Mouse (Mus musculus) gonadal fat pad, adult 2 months (tissue): ENCODE measurements at regions not wholly inside any gene's neighbourhood (a gene's known extent, or its start where the extent isn't known, plus 50 kb on each side); places are given as distances from the start of the nearest gene placed in this dataset.

Experiments used
- DNase-seq: peaks from one replicate; pipeline ENCODE4 v3.0.0-alpha.2; 2012; ENCODE audit warnings: low read depth

DNA sequence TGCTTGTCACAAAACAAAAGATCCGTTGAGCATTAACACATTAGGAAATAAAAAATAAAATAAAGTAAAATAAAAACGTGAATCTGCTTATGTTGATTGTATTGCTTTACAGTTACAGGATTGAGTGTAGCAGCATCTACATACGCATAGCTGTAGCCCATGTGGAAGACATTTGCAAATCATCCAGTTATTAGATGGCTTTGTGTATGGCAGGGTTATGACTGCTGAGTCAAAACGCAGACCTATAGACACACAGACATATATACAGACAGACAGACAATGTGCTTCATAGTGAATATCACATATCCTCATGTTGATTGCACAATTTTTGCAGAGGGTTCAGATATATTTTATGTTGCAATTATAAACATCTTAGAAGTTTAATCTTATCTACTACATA lies 64.5 kb downstream of the Gm11146 start:
- no peak for DNase-seq

DNA sequence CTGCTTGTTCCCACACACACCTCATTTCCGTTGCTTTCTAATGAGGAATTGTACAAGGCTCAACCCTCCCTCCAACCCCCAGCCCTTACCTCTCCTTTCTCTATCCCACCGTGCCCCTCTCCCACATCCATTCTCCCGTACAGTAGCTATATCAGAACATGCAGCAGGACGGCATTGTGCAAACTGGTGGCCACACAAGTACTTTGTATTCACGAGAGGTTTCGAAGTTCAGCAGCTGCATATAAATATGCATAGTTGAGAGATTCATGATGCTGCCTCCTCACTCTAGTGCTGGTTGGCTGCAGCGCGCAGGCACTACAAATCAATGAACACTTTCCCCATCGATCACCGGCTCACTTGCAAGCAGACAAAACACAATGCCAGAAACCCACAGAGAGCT lies 65.1 kb downstream of the Gm11146 start:
- no peak for DNase-seq

DNA sequence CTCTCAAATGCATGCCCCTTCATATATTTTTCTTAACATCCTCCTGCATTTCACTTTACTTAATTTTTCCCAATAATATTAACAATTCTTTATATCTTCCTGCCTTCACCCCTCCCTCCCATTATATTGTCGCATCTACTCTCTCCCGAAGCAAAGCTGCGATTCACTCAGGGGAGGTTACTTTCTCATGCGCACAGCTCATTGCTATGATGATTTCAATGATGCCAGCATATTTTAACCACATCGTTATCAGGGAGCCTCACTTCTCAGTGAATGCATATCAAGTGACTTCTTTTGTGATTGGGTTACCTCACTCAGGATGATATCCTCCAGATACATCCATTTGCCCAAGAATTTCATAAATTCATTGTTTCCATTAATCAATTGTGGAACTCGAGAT lies 65.6 kb downstream of the Gm11146 start:
- no peak for DNase-seq

DNA sequence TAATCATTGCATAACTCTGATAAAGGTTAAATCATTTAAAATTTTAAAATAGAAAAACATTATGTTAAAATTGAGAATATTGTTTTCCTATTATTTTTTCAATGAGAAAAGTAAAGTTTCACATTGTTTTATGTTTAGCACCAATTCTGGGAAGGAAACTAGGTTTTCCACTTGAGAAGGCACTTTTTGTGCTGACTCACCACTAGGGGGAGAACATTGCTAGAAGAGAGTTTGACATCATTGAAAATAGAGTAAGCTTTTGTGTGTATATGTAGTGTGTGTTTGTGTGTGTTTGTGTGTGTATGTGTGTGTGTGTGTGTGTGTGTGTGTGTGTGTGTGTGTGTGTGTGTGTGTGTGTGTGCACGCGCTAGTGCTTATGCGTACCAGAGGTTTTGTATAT lies 66.9 kb downstream of the Gm11146 start:
- no peak for DNase-seq

DNA sequence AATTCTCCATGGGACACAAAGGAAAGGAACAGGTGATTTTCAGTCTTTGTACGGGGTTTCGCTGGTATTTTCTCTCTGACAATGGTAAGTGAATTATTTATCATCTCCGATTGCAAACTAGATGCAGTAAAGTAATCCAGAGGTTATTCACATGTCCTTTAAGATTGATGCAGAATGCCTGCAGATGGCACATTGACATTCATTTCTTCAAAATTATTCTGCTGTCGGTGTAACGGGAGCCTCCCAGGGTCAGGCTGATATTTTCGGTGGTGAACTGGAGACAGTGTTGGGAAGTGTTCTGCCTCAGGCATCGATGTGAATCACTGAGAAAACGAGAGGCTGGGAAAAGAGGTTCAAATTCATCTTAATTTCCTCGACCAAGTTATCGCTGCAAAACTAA lies 70.3 kb downstream of the Gm11146 start:
- no peak for DNase-seq

DNA sequence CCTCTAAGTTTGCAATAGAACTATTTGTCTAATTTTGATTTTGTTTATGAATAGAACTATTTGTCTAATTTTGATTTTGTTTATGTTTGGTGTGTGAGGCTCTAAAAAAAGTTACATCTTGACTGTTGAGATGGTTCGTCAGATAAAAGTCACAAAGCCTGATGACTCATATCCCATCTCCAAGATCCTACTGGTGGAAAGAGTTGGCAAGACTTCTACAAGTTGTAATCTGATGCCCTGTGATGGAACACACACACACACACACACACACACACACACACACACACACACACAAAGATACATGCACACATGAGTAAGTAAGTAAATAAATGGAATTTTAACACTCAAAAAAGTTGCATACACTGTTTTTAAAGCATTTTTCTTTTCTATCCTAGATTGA lies 73.9 kb downstream of the Gm11146 start:
- no peak for DNase-seq

DNA sequence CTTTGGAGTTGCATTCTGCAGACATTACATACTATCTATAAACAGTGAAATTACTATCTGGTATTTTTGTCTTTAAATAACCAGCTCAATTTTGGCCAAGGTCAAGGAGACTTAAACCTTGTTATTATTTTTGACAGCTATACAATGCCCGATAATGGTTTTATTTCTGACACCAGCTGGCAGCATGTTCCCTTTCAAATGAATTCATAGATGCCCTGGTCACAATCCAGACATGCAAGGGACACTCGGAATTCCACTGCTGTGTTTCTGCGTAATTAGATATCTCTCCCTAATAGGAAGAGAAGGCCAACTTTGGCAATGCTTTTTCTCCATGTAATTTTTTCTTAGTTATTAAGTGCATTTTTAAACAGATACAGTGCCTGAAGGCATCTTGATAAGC lies 87.3 kb downstream of the Gm11146 start:
- no peak for DNase-seq

DNA sequence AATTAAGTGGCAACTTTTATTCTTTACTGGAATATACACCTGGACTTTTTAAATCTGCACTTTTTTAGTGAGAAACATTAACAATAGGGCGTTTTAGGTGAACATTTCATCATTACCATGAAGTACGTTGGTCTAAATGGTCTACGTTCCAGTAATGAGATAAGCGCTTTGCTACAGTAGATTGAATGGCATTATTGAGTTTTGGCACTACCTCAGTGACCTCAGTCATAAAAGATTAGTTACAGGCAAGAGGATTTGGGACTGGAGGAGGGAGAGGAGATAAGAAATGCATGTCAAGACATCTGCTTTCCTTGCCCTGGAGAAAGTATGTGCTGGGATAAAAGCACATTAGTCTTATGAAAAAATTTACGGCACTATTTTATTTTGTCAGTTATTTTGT lies 98.3 kb downstream of the Gm11146 start:
- no peak for DNase-seq

DNA sequence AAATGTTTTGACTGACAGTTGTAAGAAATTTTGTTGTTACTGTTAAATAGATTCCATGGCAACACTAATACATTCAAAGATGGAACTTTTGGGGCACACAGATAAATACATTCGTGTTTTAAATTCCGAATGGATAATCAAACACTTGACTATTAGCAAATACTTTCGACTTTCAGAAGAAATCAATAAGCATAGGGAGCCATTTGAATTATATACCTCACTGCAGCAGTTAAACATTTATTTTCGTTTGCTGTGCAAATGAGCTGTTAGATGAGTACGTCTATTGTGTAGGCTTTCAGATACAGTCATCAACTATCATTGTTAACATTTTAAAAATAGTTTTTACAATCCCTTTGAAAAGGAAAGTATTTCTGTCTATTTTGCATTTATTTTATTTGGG lies 99.0 kb downstream of the Gm11146 start:
- DNase-seq, result no peak

DNA sequence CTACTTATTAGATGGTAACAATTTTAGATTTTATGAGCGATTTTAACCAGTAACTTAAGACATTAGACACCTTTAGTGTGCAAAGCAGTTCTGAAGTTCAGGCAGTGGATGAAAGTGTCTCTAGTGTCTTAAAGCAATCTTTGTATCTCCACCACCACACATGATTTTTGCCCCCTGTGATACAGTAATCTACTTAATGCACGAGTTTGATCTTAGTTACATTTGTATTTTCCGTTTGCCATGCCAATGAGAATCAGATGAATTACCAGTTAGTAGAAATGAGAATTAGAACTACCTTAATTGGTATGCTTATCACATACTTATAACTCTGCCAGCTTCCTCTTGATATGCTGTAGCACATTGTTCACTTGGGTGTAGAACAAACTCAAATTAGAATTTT lies 99.9 kb downstream of the Gm11146 start:
- no peak for DNase-seq

DNA sequence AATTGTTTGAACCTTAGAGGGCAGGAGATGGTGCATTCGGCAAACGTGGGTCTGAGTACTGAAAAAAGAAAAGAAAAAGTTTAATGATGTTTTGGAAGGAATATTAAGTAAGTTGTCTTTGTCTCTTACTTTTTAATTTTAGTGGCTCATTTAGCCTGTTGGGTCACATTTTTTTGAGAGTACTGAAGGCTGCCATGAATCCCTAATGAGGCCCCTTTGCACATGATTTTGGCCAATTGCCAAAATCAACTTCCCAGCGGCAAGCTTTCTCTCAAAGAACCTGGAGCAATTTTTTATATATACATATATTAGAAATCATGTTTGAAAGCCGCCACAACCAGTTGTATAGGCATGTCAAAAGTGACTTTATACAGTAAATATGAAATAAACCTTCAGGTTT lies 100.9 kb downstream of the Gm11146 start:
- no peak for DNase-seq

DNA sequence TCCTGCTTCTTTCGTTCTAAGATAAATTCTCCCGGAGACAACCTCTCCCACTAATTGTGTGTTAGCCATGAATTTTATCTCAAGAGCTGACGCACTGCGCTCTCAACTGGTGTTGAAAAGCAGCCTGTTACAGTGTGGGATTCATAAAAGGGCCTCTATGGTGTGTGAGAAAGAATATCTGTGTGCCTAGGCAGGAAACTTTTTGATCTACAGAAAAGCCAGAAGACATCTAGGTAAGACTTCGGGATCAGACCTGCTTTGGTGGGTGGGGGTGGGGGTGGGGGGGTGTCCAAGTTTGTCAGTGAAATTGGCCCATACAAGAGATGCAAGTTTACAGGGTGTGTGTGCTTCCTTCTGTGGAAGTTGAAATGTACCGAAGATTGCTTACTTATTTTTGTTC lies 101.5 kb downstream of the Gm11146 start:
- no peak for DNase-seq

DNA sequence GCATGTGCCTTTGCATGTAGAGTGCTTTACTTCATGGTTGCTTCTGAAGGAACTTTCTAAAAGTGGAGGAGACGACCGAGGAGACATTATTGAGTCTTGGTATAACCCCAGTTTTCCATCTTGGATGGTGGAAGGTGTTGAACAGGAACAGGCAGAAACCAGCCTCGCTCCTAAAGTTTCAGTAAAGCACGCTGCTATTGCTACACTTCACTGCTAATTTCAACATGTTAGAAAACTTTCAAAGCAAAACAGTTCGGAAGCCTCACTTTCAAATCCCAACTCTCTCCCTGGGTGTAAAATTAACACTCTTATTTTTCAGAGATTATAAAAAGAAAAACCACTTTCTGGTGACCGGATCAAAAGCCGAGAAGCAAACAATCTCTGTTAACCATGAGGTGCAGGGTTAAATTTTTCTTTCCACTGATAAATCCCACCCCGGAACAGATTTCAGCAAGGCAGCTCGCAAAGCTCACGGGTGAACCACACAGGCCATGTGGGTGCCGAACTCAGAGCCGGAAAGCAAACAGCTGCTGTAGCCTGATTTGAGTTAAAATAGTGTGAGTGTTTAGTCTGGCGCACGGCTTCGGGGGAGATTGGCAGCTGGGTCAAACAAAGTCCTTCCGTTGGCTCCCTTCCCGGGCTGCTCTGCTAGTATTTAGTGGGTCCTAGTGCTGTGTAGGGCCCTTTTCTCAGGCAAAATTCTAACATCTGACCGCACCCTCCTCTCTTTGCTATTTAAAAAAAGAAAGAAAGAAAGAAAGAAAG lies 102.2 kb downstream of the Gm11146 start:
- DNase-seq, result no peak

DNA sequence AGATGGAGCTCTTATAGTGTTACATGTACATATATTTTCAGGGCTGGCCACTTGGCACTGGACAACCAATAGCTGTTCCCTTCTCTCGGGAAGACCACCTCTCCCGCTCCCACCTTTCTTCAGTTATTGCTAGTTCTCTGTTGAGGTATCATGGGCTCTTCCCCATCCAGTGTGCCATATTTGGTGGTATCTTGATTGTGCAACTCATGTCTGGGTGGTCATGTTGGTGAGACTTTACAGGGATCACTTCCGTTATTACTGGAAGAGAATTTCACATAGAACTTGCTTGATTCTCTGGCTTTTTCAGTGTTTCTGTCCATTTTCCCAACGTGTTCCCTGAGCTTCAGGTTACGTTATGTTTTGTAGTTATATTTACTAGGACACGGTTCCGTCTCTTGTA lies 106.6 kb downstream of the Gm11146 start:
- DNase-seq, result no peak

DNA sequence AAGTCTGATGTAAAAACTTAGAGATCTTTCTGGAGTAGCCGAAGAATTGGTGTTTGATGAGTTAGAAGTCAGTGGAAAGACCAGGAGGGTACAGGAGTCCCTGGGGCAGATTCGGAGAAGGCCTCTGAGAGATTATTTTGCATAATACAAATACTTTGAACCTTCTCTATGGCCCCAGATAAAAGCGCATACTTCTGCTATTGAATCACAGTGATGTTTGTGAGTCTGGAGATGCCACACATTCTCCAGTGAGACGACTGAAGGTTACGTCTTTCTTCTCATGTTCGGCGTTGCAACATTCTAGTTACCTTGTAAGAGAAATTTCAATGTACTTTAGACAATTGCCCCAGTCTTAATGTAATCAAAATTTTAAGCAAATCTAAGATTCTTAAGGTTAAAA lies 107.9 kb downstream of the Gm11146 start:
- no peak for DNase-seq

DNA sequence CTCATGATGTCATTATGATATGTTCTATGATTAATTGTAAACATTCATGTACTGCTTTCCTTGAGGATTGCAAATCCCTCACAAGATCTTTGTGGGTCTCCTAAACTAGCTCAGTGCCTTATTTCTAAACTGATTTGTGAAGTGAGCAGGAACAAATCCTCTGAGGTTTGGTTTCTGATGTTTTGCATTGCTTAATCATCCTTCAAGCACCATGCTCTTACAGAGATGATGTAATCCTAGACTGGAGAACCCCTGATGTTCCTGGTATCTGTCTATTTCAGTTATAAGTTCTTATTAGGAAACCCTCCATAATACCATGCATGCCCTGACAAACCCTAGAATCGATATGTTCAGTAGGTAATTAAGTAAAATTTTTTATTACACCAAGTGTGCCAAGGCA lies 113.7 kb downstream of the Gm11146 start:
- no peak for DNase-seq

DNA sequence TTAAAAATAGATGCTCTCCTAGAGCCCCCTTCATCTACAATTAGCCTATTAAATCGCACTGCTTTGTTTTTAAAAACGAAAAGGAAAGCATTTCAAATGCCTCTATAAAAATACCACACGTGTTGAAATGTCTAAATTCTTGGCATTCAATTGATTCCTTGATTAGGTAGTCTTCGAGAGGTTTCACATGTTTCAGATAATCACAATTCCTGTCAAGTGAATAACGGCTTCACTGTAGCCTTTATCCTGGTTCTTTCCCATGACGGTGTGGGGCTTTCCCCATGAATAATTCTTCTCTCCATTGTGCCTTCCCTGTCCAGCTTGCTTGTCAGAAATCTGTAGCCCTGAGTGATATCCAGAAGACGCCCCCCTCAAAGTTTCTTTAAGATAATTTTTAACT lies 122.1 kb downstream of the Gm11146 start:
- no peak for DNase-seq

DNA sequence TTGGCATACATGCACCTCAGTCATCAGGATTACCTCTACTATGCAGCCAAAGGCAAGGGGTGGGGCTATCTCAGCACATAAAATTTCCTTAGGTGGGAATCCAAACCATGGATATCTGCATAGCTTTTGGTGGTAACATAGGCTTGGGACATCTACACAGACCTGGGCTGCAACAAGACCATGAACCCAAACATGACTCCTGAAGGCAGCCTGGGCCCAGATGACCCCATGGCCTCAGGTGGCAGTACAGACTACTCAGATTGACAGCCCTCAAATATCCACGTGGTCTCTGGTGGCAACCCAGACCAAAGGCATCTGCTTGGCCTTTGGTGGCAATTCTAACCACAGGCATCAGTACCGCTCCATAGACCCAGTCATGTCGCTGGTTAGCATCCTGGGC lies 130.0 kb downstream of the Gm11146 start:
- no peak for DNase-seq

DNA sequence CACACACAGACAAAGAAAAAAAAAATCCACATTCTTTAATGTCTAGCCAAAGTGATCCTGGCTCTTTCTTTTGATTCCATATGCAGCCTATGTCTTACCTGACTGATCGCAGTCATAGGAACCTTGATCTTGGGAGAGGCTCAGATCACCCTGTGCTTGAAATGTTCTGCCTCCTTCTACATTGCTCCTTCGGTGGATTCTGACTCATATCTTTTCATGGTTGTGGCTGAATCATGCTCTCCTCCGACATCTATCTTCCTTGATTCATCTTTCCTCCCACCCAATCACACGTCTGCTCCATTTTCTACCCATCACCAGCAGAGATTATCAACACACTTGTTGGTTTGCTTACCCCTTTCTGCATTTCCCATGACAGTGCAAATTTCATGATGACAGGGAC lies 132.0 kb downstream of the Gm11146 start:
- DNase-seq, result no peak

DNA sequence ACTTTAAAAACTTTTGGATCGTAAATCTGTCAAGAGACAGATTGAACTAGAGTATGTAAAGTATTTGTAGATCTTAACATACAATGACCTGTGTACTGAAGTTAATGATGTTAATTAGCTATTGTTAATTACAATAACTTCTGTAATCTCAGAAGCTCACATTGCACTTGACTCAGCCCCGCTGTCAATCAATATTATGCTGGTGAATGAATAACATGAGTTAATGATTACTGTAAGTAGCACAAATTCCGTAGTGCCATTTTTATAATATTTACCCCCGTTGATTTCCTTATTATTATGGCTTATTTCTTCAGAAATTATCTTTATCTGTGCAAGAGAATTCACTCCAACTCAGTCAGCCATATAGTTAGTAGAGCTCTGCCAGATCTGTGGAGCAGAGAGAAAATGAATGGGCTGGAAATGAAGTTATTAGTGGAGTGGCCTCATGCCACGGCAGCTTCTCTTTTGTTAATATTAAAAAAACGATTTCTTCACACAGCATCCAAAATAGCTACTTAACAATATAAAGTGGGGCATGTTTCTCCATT lies 132.5 kb downstream of the Gm11146 start:
- DNase-seq, result no peak

DNA sequence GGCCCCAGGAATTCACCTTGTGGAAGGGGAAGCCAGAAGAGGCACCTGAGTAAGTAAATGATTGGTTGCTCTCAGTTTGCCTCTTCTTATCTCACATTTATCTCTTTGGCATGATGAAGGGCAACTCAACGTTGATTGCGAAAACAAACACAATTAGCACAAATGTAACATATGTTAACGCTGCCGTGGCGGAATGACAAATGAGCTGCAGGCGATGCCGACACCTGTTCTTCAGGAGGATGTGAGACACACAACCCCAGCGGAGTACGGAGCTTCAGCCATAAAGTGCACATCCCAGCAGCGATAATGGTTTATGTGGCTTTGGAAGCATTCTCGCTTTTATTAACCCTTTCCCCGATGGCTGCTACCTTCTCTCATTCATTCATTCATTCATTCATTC lies 134.7 kb downstream of the Gm11146 start:
- DNase-seq, result no peak

DNA sequence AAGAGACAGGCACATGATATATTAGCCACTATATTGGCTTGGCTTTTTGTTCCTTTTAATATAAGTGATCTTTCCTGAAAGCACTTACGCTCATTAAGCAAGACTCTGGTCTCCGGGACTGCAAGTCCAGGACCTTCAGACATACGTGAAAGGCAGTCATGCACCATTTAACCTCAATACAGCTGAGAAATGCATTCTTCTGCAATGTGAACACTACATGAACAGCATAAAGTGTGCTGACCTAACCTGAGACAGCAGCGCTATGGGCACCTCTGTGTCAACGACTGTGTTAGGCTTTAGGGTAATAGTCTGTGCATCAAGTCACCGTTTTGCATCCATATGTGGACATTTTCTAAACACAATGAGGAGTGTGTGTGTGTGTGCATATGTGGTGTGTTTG lies 137.3 kb downstream of the Gm11146 start:
- no peak for DNase-seq

DNA sequence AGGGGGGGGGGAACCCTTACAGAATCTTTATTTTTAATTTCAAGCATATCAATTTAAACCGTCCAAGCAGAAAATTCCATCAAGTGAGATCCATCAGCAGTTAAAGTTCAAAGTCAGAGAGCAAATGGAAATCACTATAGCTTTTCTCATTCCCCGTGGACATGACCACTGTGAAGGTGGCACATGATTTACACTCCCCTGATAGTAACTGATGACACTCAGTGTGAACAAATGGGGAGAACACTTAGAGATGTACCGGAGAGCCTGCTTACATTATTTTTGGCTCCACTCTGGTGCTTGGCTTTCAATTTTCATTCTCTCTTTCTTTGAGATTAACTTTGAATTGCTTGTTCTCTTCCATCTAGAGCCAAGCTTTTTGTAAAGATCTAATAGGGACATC lies 140.0 kb downstream of the Gm11146 start:
- no peak for DNase-seq

DNA sequence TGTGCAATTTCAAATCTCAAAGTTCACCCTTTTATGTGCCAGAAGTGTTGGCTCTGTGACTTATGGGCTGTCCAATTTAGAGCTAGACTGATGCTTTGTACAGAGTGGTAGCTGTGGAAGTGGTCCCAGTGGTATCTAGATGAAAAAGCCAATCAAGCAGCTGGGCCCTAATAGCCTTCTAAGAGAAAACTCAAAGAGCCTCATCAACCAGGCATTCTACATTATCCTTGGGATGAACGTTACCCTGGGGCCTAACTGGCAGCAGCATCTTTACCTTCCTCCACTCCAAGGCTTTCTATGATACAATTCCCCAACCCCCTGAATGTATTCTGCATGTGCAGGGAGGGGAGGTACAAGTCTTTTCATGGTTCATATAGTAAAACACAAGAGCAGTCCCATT lies 140.4 kb downstream of the Gm11146 start:
- DNase-seq, result no peak
